Mouse (Mus musculus) ES-E14 (cell line): ENCODE measurements around the gene 4933430I17Rik.

Experiments
- HCFC1 ChIP-seq: IDR thresholded peaks from 2 replicates; pipeline ENCODE4 v1.6.1; 2012; ENCODE audit warnings: low read length, inconsistent platforms, borderline replicate concordance; ENCODE audit not compliant: insufficient read depth
- ZC3H11A ChIP-seq: IDR thresholded peaks from 2 replicates; pipeline ENCODE4 v1.6.1; 2012; ENCODE audit warnings: low read depth, mild to moderate bottlenecking, inconsistent platforms, low read length, borderline replicate concordance

GRCm38 (mm10) chr4:62561630-62562001 is 36.4 kb downstream of the 4933430I17Rik start:
- TF ChIP-seq ZC3H11A (no peak), HCFC1 (no peak)
